ENCODE assay signal across 8 mouse cellular contexts in the genomic region with DNA sequence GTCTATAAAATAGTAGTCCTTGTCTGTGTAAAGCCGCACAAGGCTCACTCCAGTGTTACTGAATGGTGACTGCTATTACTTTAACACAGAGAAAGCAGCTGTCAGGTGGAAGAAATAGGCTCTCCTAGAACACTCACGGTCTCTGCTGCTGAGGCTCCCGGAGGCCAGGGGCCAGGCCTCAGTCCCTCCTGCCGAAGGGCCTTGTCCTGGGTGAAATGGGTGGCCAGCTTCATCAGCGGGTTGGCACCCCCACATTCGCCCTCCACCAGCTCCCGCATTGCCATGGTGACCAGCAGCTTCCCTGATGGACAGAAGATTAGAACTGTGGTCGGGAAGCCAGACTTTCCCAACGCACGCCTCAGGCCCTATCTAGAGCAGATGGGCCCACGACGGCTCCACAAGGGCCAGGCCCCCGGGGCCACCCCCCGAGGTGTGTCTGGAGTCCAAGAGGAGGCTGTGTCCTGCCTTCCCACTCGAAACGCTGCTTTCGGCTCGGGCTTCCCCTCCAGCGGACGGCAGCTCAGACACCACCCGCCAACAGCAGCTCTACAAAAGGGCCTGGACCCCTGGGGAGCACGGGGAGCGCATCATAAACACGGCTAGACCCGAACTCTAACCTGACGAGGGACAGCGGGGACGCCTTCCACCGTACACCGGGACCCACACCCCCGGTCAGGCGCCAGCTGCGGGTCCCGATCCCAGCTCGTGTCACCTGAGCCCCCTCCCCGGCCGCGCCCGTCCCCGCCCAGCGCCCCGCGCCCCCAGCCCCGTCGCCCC. TPM values are rescaled to one million over a fixed set of nuclear protein-coding genes. Genes with fewer than 3 reads are reported as not detected.
DNase-seq lines count a peak whose midpoint lies in the region; ATAC-seq and TF ChIP-seq lines count a peak whose summit lies in the region.

No protein-coding gene starts in this region.

- no peak for TF ChIP-seq POLR2A in thymus, adult 2 months (IDR thresholded peaks at IDR 0.05; ENCODE audit: control insufficient read depth, extremely low read depth, insufficient read depth, low read length, poor library complexity)
- TF ChIP-seq POLR2A in cerebellum, adult 2 months (IDR thresholded peaks at IDR 0.05; ENCODE audit: borderline replicate concordance, insufficient read depth, low read length), result no peak

- 0 out of 2 replicates have a peak, but pooled peaks cover under 1% of the 10 kb centered on the region for H3K36me3 ChIP-seq in thymus, adult 2 months (ENCODE audit: control insufficient read depth, insufficient read depth, low read length)
- peaks cover 5% of the 10 kb centered on the region; the same call in 1 of the 2 replicates for H3K36me3 ChIP-seq in forebrain, embryonic 16.5 days (ENCODE audit: control insufficient read depth, insufficient read depth)
- peaks cover 7% of the 10 kb centered on the region; the same call in 1 of the 2 replicates for H3K36me3 ChIP-seq in hindbrain, embryonic 16.5 days (ENCODE audit: control insufficient read depth, insufficient read depth, low read length)
- H3K36me3 ChIP-seq in limb, embryonic 12.5 days, result peaks cover 31% of the 10 kb centered on the region
- peaks cover 22% of the 10 kb centered on the region for H3K36me3 ChIP-seq in midbrain, embryonic 12.5 days

- H3K27me3 ChIP-seq in thymus, adult 2 months (ENCODE audit: control insufficient read depth, insufficient read depth, low read length), result no peaks in the 10 kb centered on the region
- H3K27me3 ChIP-seq in cerebellum, adult 2 months (ENCODE audit: control insufficient read depth, insufficient read depth, low read length), result no peaks in the 10 kb centered on the region
- H3K27me3 ChIP-seq in forebrain, embryonic 16.5 days (replicated peaks; ENCODE audit: control insufficient read depth, insufficient read depth, low read length), result no peaks in the 10 kb centered on the region
- H3K27me3 ChIP-seq in hindbrain, embryonic 16.5 days (replicated peaks; ENCODE audit: control insufficient read depth, insufficient read depth, low read length), result no peaks in the 10 kb centered on the region
- H3K27me3 ChIP-seq in limb, embryonic 12.5 days, result no peaks in the 10 kb centered on the region
- H3K27me3 ChIP-seq in midbrain, embryonic 12.5 days, result no peaks in the 10 kb centered on the region

- no peaks in the 10 kb centered on the region for H3K9me3 ChIP-seq in forebrain, embryonic 16.5 days (ENCODE audit: control insufficient read depth, low read length)
- no peaks in the 10 kb centered on the region for H3K9me3 ChIP-seq in hindbrain, embryonic 16.5 days (ENCODE audit: control insufficient read depth, low read length)
- H3K9me3 ChIP-seq in limb, embryonic 12.5 days, result no peaks in the 10 kb centered on the region
- H3K9me3 ChIP-seq in midbrain, embryonic 12.5 days, result no peaks in the 10 kb centered on the region

- TF ChIP-seq CTCF in thymus, adult 2 months (IDR thresholded peaks at IDR 0.05; ENCODE audit: borderline replicate concordance, control insufficient read depth, extremely low read depth, insufficient read depth, low read length, poor library complexity), result no peak
- no peak for TF ChIP-seq CTCF in cerebellum, adult 2 months (IDR thresholded peaks at IDR 0.05; ENCODE audit: borderline replicate concordance, insufficient read depth, low read depth, low read length)

- peak overlapping the region; percentile 78 for H3K9ac ChIP-seq in forebrain, embryonic 16.5 days (replicated peaks; ENCODE audit: low read depth, low read length)
- peak overlapping the region; percentile 90 for H3K9ac ChIP-seq in hindbrain, embryonic 16.5 days (ENCODE audit: low read depth, low read length)
- peak overlapping the region; percentile 84 for H3K9ac ChIP-seq in limb, embryonic 12.5 days (replicated peaks)
- H3K9ac ChIP-seq in midbrain, embryonic 12.5 days (replicated peaks), result peak overlapping the region; percentile 82

- H3K4me2 ChIP-seq in forebrain, embryonic 16.5 days (ENCODE audit: low read length), result peak overlapping the region; percentile 51
- H3K4me2 ChIP-seq in hindbrain, embryonic 16.5 days (ENCODE audit: low read length), result peak overlapping the region; percentile 80
- peak overlapping the region; percentile 76 for H3K4me2 ChIP-seq in limb, embryonic 12.5 days
- peak overlapping the region; percentile 73 for H3K4me2 ChIP-seq in midbrain, embryonic 12.5 days (replicated peaks)

- H3K4me1 ChIP-seq in thymus, adult 2 months (replicated peaks; ENCODE audit: control insufficient read depth, insufficient read depth, low read length), result peaks cover 11% of the 10 kb centered on the region
- peaks cover 3% of the 10 kb centered on the region; the same call in 1 of the 2 replicates for H3K4me1 ChIP-seq in cerebellum, adult 2 months (ENCODE audit: control insufficient read depth, insufficient read depth, low read length)
- H3K4me1 ChIP-seq in forebrain, embryonic 16.5 days (replicated peaks; ENCODE audit: control insufficient read depth, insufficient read depth, low read length), result peaks cover 13% of the 10 kb centered on the region
- H3K4me1 ChIP-seq in hindbrain, embryonic 16.5 days (ENCODE audit: control insufficient read depth, insufficient read depth, low read depth, low read length), result peaks cover 15% of the 10 kb centered on the region
- peaks cover 11% of the 10 kb centered on the region for H3K4me1 ChIP-seq in limb, embryonic 12.5 days (replicated peaks)
- peaks cover 5% of the 10 kb centered on the region for H3K4me1 ChIP-seq in midbrain, embryonic 12.5 days

- ATAC-seq in forebrain, embryonic 16.5 days, result peak; percentile 64
- ATAC-seq in hindbrain, embryonic 16.5 days, result peak; percentile 71
- peak; percentile 71 for ATAC-seq in limb, embryonic 12.5 days (ENCODE audit: insufficient number of reproducible peaks, insufficient read depth, low FRiP score, low TSS enrichment, low read depth)
- ATAC-seq in midbrain, embryonic 12.5 days (ENCODE audit: low FRiP score, low read depth), result peak; percentile 69

- peak overlapping the region; percentile 58 for H3K4me3 ChIP-seq in thymus, adult 2 months (ENCODE audit: control insufficient read depth, insufficient read depth, low read length)
- peak overlapping the region; percentile 69 for H3K4me3 ChIP-seq in cerebellum, adult 2 months (replicated peaks; ENCODE audit: insufficient read depth, low read depth, low read length)
- H3K4me3 ChIP-seq in forebrain, embryonic 16.5 days (replicated peaks; ENCODE audit: low read length), result peak overlapping the region; percentile 69
- peak overlapping the region; percentile 93 for H3K4me3 ChIP-seq in hindbrain, embryonic 16.5 days (ENCODE audit: low read length)
- peak overlapping the region; percentile 89 for H3K4me3 ChIP-seq in limb, embryonic 12.5 days (replicated peaks)
- H3K4me3 ChIP-seq in midbrain, embryonic 12.5 days, result peak overlapping the region; percentile 92

- 3% methylated on average over 45 of the region's 45 CpGs for WGBS in thymus, adult 2 months
- WGBS in cerebellum, adult 2 months, result under 1% methylated on average over 45 of the region's 45 CpGs
- WGBS in forebrain, embryonic 16.5 days, result 2% methylated on average over 40 of the region's 45 CpGs
- 3% methylated on average over 32 of the region's 45 CpGs for WGBS in hindbrain, embryonic 16.5 days
- WGBS in limb, embryonic 12.5 days, result 4% methylated on average over 44 of the region's 45 CpGs
- 1% methylated on average over 43 of the region's 45 CpGs for WGBS in midbrain, embryonic 12.5 days

- no peak overlapping the region for H3K27ac ChIP-seq in thymus, adult 2 months (ENCODE audit: control insufficient read depth, insufficient read depth, low read length)
- H3K27ac ChIP-seq in cerebellum, adult 2 months (ENCODE audit: insufficient read depth, low read length), result peak overlapping the region; percentile 20; the same call in 1 of the 2 replicates
- peak overlapping the region; percentile 65 for H3K27ac ChIP-seq in forebrain, embryonic 16.5 days (ENCODE audit: low read length)
- H3K27ac ChIP-seq in hindbrain, embryonic 16.5 days (ENCODE audit: low read depth, low read length), result peak overlapping the region; percentile 85
- H3K27ac ChIP-seq in limb, embryonic 12.5 days, result peak overlapping the region; percentile 69
- peak overlapping the region; percentile 56 for H3K27ac ChIP-seq in midbrain, embryonic 12.5 days (replicated peaks)

- DNase-seq in thymus, adult 2 months, result peak; percentile 60
- no peak for DNase-seq in thymus, postnatal 36 days
- peak; percentile 65 to 66 for DNase-seq in cerebellum, adult 2 months
- peak; percentile 16 to 20 for DNase-seq in spleen, postnatal 14 days (ENCODE audit: low spot score in 2 of 2)

RNA-seq across cellular contexts. Expression of gene Pex5, which starts 0.5 kb away (rescaled TPM):
- 47.6 and 49.2 TPM in 2 replicates for polyA plus RNA-seq in thymus, adult 2 months (2012; rRNA removed)
- 57.1 and 58.5 TPM in 2 replicates for polyA plus RNA-seq in cerebellum, adult 2 months (2012; rRNA removed)
- polyA plus RNA-seq in forebrain, embryonic 16.5 days (2015; fragmentation: Nextera tagmentation; extraction: Ambion mirVana), result 92.2 and 92.5 TPM in 2 replicates
- polyA plus RNA-seq in hindbrain, embryonic 16.5 days (2015; fragmentation: Nextera tagmentation; extraction: Ambion mirVana), result 64.4 and 67.0 TPM in 2 replicates
- polyA plus RNA-seq in limb, embryonic 12.5 days (2016; fragmentation: Nextera tagmentation; extraction: Ambion mirVana), result 49.8 and 50.3 TPM in 2 replicates
- 64.7 and 68.1 TPM in 2 replicates for polyA plus RNA-seq in midbrain, embryonic 12.5 days (2016; fragmentation: Nextera tagmentation; extraction: Ambion mirVana)

RNA-seq across cellular contexts. Expression of gene Clstn3, which starts 50.3 kb away (rescaled TPM):
- polyA plus RNA-seq in thymus, adult 2 months (2012; rRNA removed), result 9.0 and 16.6 TPM in 2 replicates
- 385 and 434 TPM in 2 replicates for polyA plus RNA-seq in cerebellum, adult 2 months (2012; rRNA removed)
- 62.8 and 90.9 TPM in 2 replicates for polyA plus RNA-seq in forebrain, embryonic 16.5 days (2015; fragmentation: Nextera tagmentation; extraction: Ambion mirVana)
- polyA plus RNA-seq in hindbrain, embryonic 16.5 days (2015; fragmentation: Nextera tagmentation; extraction: Ambion mirVana), result 174 and 180 TPM in 2 replicates
- polyA plus RNA-seq in limb, embryonic 12.5 days (2016; fragmentation: Nextera tagmentation; extraction: Ambion mirVana), result 10.3 and 10.9 TPM in 2 replicates
- 32.4 and 33.1 TPM in 2 replicates for polyA plus RNA-seq in midbrain, embryonic 12.5 days (2016; fragmentation: Nextera tagmentation; extraction: Ambion mirVana)

Comparison
In these comparisons a context has a peak if more than half of its experiments do, and no peak if none do; other contexts are left out.
1. DNase-seq: peak in thymus, adult 2 months (single experiment), cerebellum, adult 2 months (2 of 2) and spleen, postnatal 14 days (2 of 2); none in thymus, postnatal 36 days (0 of 2).
2. Peak in every context shown above with its lines, with median percentiles within 50 percentile points of each other: H3K4me3 ChIP-seq, ATAC-seq, H3K4me2 ChIP-seq and H3K9ac ChIP-seq.